Mouse (Mus musculus) limb, embryonic 13.5 days (tissue): ENCODE measurements around the gene Hephl1. TPM values are rescaled to one million over a fixed set of nuclear protein-coding genes. Genes with fewer than 3 reads are reported as not detected.

Experiments
- ATAC-seq: fragments of 200-750 bp; cut with Nextera tagmentation; 2 replicates; pipeline ENCODE4 v1.8.0; 2017; ENCODE audit warnings: low read depth, moderate number of reproducible peaks, moderate TSS enrichment; ENCODE audit not compliant: low FRiP score
- H3K27ac ChIP-seq: fragments of 300-500 bp; sonication (generic); 2 replicates; pipeline ENCODE4 v1.5.1; 2015; ENCODE audit warnings: inconsistent platforms, mild to moderate bottlenecking, moderate library complexity
- H3K27me3 ChIP-seq: fragments of 300-500 bp; sonication (generic); 2 replicates; pipeline ENCODE4 v1.6.1; 2015; ENCODE audit warnings: mild to moderate bottlenecking, inconsistent platforms
- H3K36me3 ChIP-seq: fragments of 300-500 bp; sonication (generic); 2 replicates; pipeline ENCODE4 v1.6.1; 2015; ENCODE audit warnings: inconsistent platforms, mild to moderate bottlenecking, moderate library complexity
- H3K4me1 ChIP-seq: fragments of 300-500 bp; sonication (generic); 2 replicates; pipeline ENCODE4 v1.6.1; 2015; ENCODE audit warnings: inconsistent platforms
- H3K4me2 ChIP-seq: fragments of 300-500 bp; sonication (generic); replicated peaks from 2 replicates; pipeline ENCODE4 v1.6.1; 2015; ENCODE audit warnings: inconsistent platforms, mild to moderate bottlenecking, moderate library complexity
- H3K4me3 ChIP-seq: fragments of 300-500 bp; sonication (generic); 2 replicates; pipeline ENCODE4 v1.5.1; 2015; ENCODE audit warnings: moderate library complexity, mild to moderate bottlenecking, inconsistent platforms
- H3K9ac ChIP-seq: fragments of 300-500 bp; sonication (generic); 2 replicates; pipeline ENCODE4 v1.6.1; 2015; ENCODE audit warnings: mild to moderate bottlenecking, inconsistent platforms
- H3K9me3 ChIP-seq: fragments of 300-500 bp; sonication (generic); 2 replicates; pipeline ENCODE4 v1.6.1; 2016; ENCODE audit warnings: inconsistent platforms
- WGBS: fragments of 180-500 bp; shearing (Covaris S2); methylation state at CpG from one replicate; pipeline ENCODE4 v1.1.7; 2015; 5-methylcytosine and 5-hydroxymethylcytosine counted together
- polyA plus RNA-seq: library from polyadenylated mRNA; unstranded; fragments of >200 nt; fragmentation: Nextera tagmentation; extraction: Ambion mirVana; gene quantifications from 2 replicates; pipeline ENCODE4 v1.2.1, GENCODE M21; 2015

The Hephl1 gene
- polyA plus RNA-seq, 1 experiment from 2014 or later, result not detected

DNA sequence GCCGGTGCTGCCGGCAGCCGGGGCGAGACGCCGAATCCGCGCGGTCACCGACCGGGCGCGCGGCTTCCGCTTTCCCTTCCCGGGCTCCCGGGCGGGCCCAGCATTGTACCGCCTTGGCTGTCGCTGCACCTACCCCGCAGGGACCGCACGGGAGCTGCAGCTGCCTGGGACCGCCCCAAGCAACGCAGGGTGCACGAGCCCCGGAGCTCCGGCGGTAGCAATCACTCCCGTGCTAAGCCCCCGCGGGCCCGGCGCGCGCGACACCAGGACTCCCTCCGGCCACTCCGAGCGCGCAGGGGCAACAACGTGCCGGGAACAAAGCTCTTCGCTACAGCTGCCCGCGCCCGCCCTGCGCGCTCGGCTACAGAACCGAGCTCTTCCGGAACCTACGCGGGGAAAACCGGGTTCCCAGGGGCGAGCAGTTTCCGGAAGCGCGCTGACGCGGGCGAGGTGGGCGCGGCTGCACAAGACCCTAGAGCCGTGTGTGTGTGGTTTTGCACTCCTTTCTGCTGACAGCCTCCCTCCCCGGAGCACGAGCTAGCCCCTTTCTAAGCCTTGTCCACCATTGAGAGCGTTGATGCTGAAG lies 66.7 kb downstream of the Hephl1 start, which contains the start of gene Panx1:
Gene Panx1 (minus strand): TSS at position 395 of the 586 bp plus-strand sequence.
- peak within 1 kb of the TSS; percentile 89 for H3K9ac ChIP-seq
- peak within 1 kb of the TSS; percentile 85 for H3K4me3 ChIP-seq
- WGBS, result under 1% methylated on average over 62 of the region's 68 CpGs
- peaks cover 21% of the 10 kb centered on the region for H3K4me1 ChIP-seq
- H3K9me3 ChIP-seq, result no peaks in the 10 kb centered on the region
- no peaks in the 10 kb centered on the region for H3K27me3 ChIP-seq
- ATAC-seq, result peak; percentile 89
- no peaks in the 10 kb centered on the region; the same call in 1 of the 2 replicates for H3K36me3 ChIP-seq
- H3K27ac ChIP-seq, result peak within 1 kb of the TSS; percentile 81
- peak within 1 kb of the TSS; percentile 78 for H3K4me2 ChIP-seq

DNA sequence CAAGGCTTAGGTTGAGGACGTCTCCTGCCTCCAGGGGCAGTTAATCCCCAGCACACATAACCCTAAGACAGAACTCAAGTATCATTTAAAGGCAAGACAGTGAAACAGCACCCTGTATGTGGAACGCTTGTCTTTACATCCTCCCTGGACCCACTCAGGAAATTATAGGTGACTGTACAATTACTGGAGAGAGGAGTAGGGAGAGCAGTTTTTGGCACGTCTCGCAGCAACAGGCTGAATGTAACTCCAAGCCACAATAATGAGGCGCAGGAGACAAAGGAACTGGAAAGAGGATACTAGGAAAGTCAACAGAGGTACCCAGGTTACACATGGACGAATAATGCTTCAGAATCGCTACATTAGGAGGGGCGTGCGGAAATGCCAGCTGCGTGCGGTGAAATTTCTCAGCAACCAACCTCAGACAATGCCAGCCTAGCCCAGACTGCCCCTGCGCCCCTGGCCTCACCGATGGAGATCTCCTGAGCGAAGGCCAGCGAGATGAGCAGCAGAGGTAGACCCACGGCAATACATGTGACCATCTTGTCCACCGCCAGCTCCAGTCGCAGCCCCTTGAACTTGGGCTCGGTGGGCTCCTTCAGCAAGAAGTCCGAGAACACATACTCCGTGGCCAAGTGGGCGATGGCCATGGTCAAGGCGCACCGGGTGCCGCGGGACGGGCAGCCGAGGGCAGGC lies 67.4 kb downstream of the Hephl1 start:
- peak overlapping the region; percentile 78 for H3K4me2 ChIP-seq
- H3K4me3 ChIP-seq, result peak overlapping the region; percentile 85
- H3K4me1 ChIP-seq, result peaks cover 21% of the 10 kb centered on the region
- H3K36me3 ChIP-seq, result no peaks in the 10 kb centered on the region; the same call in 1 of the 2 replicates
- no peaks in the 10 kb centered on the region for H3K27me3 ChIP-seq
- H3K27ac ChIP-seq, result peak overlapping the region; percentile 81; the same call in 1 of the 2 replicates
- peak overlapping the region; percentile 89 for H3K9ac ChIP-seq
- ATAC-seq, result no peak; the same call in 1 of the 2 replicates
- WGBS, result under 1% methylated on average over 28 of the region's 28 CpGs
- H3K9me3 ChIP-seq, result no peaks in the 10 kb centered on the region

GRCm38 (mm10) chr9:15041556-15041955 lies 70.4 kb downstream of the Hephl1 start:
- Histone ChIP-seq H3K27me3 (no peaks in the 10 kb centered on the region), H3K9ac (no peak overlapping the region), H3K36me3 (no peaks in the 10 kb centered on the region; the same call in 1 of the 2 replicates), H3K4me2 (no peak overlapping the region), H3K4me1 (peaks cover 24% of the 10 kb centered on the region), H3K4me3 (no peak overlapping the region), H3K27ac (no peak overlapping the region), H3K9me3 (no peaks in the 10 kb centered on the region)
- no peak for ATAC-seq
- 88% methylated on average over 11 of the region's 11 CpGs for WGBS

- Histone ChIP-seq H3K4me1 (peaks cover 19% of the 10 kb centered on the region), H3K36me3 (no peaks in the 10 kb centered on the region; the same call in 1 of the 2 replicates), H3K27me3 (no peaks in the 10 kb centered on the region), H3K4me3 (no peak overlapping the region), H3K27ac (no peak overlapping the region), H3K9me3 (no peaks in the 10 kb centered on the region), H3K4me2 (no peak overlapping the region), H3K9ac (no peak overlapping the region)
- ATAC-seq, result no peak
- WGBS, result 91% methylated on average over 5 of the region's 5 CpGs
Observed at GRCm38 (mm10) chr9:15039848-15040247, 72.1 kb downstream of the Hephl1 start.

DNA sequence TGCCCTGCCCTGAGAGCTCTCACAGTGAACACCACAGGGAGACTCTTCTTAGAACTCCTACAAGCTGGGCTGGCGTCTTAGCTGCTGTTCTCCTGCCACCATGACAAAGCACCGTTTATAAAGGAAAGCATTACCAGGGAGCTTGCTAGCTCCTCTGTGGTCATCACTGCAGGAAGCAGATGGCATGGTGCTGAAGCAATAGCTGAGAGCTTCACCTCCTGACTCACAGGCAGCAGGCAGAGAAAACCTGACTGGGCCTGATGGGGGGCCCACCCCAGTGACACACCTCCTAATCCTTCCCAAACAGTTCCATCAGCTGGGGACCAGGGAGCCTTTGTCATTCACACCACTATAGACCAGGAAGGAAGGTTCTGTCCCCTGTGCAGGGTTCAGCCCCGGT lies 74.2 kb downstream of the Hephl1 start:
- no peaks in the 10 kb centered on the region for H3K27me3 ChIP-seq
- H3K4me1 ChIP-seq, result peaks cover 3% of the 10 kb centered on the region
- H3K9ac ChIP-seq, result no peak overlapping the region
- no peak overlapping the region for H3K4me2 ChIP-seq
- WGBS, result 65% methylated on average over 3 of the region's 3 CpGs
- no peak for ATAC-seq
- peaks cover 4% of the 10 kb centered on the region for H3K36me3 ChIP-seq
- no peaks in the 10 kb centered on the region for H3K9me3 ChIP-seq
- no peak overlapping the region for H3K4me3 ChIP-seq
- no peak overlapping the region for H3K27ac ChIP-seq

DNA sequence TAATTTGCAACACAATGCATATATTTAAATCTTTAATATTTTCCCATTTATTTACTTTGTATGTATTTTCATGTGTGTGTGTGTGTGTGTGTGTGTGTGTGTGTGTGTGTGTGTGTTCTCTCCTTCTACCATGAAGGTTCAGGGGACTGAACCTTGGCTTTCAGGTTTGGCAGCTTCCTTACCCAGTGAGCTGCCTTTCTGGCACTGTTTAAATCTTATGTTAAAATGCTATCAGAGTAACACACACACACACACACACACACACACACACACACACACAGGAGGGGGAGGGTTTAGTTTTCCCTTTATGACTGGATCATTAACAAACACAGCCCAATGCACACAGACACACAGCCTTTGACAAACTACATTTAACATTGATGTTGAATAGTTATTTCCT lies 74.7 kb downstream of the Hephl1 start:
- Histone ChIP-seq H3K9ac (no peak overlapping the region), H3K9me3 (no peaks in the 10 kb centered on the region), H3K4me2 (no peak overlapping the region), H3K4me1 (peaks cover 3% of the 10 kb centered on the region), H3K4me3 (no peak overlapping the region), H3K27ac (no peak overlapping the region), H3K36me3 (peaks cover 9% of the 10 kb centered on the region), H3K27me3 (no peaks in the 10 kb centered on the region)
- ATAC-seq, result no peak

GRCm38 (mm10) chr9:15036807-15037206 lies 75.1 kb downstream of the Hephl1 start:
- ATAC-seq, result no peak
- no peaks in the 10 kb centered on the region for H3K27me3 ChIP-seq
- 69% methylated on average over 4 of the region's 4 CpGs for WGBS
- H3K9me3 ChIP-seq, result no peaks in the 10 kb centered on the region
- no peak overlapping the region for H3K27ac ChIP-seq
- H3K4me1 ChIP-seq, result peaks cover 3% of the 10 kb centered on the region
- peaks cover 9% of the 10 kb centered on the region for H3K36me3 ChIP-seq
- H3K9ac ChIP-seq, result no peak overlapping the region
- H3K4me3 ChIP-seq, result no peak overlapping the region
- H3K4me2 ChIP-seq, result no peak overlapping the region

DNA sequence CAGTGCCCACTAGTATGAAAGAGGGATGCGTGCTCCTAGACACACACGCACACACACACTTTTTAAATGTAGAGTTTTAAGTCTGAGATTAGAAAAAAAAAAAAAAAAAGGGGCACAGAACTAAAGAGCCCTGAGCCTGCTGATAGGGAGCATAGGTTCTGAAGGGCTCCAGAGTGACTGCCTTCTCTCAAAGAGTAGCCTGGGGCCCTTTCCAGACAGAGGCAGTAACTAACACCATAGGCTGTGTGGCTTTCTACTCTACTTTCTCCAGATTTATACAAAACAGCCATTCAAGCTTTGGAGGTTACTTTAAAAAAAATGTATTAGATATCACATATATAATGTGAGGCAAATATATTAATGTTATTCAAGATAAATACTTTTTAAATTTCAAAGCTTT lies 75.5 kb downstream of the Hephl1 start:
- Histone ChIP-seq H3K4me2 (no peak overlapping the region), H3K4me1 (peaks cover 3% of the 10 kb centered on the region), H3K9ac (no peak overlapping the region), H3K36me3 (peaks cover 9% of the 10 kb centered on the region), H3K4me3 (no peak overlapping the region), H3K9me3 (no peaks in the 10 kb centered on the region), H3K27ac (no peak overlapping the region), H3K27me3 (no peaks in the 10 kb centered on the region)
- 93% methylated on average over 2 of the region's 2 CpGs for WGBS
- ATAC-seq, result no peak

DNA sequence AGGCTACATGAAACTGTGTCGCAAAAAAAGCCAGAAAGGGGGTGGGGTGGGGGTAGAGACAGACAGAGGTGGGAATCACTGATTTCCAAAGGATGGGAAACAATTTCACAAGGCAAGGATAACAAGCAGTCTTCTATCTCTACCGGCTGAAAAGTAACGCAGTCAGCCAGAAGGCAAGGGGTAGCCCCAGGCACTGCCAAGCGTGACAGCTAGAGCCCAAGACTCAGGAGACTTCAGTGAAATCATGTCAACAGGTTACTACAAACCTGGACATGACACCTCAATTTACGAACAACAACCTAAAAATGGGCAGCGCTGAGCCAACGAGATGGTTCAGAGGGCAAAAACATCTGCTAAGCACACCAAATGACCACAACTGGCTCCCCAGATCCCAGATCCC lies 75.9 kb downstream of the Hephl1 start:
- no peak overlapping the region for H3K4me3 ChIP-seq
- no peaks in the 10 kb centered on the region for H3K9me3 ChIP-seq
- no peak overlapping the region for H3K4me2 ChIP-seq
- no peak for ATAC-seq
- 92% methylated on average over 7 of the region's 7 CpGs for WGBS
- H3K36me3 ChIP-seq, result peaks cover 9% of the 10 kb centered on the region; the same call in 1 of the 2 replicates
- no peak overlapping the region for H3K9ac ChIP-seq
- no peaks in the 10 kb centered on the region for H3K27me3 ChIP-seq
- H3K4me1 ChIP-seq, result peaks cover 3% of the 10 kb centered on the region
- H3K27ac ChIP-seq, result no peak overlapping the region

DNA sequence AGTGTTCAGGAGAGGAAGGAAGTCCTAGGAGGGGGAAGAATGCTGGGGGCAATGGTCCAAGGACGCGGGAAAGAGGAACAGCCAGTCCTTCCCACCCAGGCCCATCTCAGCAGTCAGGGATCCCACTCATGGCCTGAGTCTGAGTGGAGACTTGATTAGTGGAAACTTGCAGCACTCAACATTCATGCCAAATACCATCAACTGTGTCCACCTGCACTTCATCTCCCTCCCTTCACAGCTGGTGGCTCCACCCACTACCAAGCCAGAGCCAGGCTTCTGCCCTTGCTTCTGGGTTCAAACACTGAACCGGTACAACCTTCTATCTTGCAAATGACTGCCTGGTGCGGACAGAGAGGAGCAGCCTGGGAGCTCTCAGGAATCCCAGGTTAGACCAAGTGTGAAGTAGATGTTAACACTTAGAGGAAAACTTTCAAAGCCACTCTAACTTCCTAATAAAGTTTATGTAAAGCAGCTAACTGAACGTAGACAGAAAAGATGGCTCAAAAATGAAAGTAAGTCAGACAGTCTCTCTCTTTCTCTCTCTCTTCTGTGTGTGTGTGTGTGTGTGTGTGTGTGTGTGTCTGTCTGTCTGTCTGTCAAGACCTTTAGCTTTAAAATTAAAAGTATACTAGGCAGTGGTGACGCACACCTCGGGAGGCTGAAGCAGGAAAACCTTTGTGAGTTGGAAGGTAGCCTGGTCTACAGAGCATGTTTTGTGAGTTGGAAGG lies 77.2 kb downstream of the Hephl1 start:
- H3K27me3 ChIP-seq, result no peaks in the 10 kb centered on the region
- ATAC-seq, result no peak
- no peak overlapping the region for H3K27ac ChIP-seq
- no peak overlapping the region for H3K9ac ChIP-seq
- H3K4me1 ChIP-seq, result peaks cover 3% of the 10 kb centered on the region
- peaks cover 9% of the 10 kb centered on the region; the same call in 1 of the 2 replicates for H3K36me3 ChIP-seq
- no peak overlapping the region for H3K4me3 ChIP-seq
- H3K4me2 ChIP-seq, result no peak overlapping the region
- WGBS, result 84% methylated on average over 7 of the region's 7 CpGs
- H3K9me3 ChIP-seq, result no peaks in the 10 kb centered on the region

GRCm38 (mm10) chr9:15033568-15034160 lies 78.2 kb downstream of the Hephl1 start:
- H3K27me3 ChIP-seq, result no peaks in the 10 kb centered on the region
- H3K9me3 ChIP-seq, result no peaks in the 10 kb centered on the region
- no peak overlapping the region for H3K27ac ChIP-seq
- WGBS, result 69% methylated on average over 5 of the region's 5 CpGs
- no peak overlapping the region for H3K4me3 ChIP-seq
- peaks cover 9% of the 10 kb centered on the region; the same call in 1 of the 2 replicates for H3K36me3 ChIP-seq
- no peak for ATAC-seq
- H3K4me2 ChIP-seq, result no peak overlapping the region
- no peak overlapping the region for H3K9ac ChIP-seq
- H3K4me1 ChIP-seq, result peaks cover 3% of the 10 kb centered on the region

DNA sequence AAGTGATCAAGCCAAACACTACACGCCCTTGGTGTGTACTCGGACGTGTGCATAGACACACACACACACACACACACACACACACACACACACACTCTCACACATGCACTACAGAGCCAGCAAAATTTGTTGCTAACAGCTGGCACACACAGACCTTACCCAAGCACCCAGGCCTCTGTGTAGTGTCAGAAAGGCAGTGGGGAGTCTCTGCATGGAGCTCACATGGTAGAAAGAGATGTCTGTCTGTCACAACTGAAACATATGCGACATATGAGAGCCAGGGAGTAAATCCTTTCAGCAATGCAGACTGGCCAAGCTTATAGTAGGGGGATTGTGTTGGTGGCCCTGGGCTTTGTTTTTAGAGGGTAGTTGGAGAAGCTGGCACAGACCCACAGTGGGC lies 79.1 kb downstream of the Hephl1 start:
- Histone ChIP-seq H3K4me2 (no peak overlapping the region), H3K4me1 (peaks cover 3% of the 10 kb centered on the region), H3K9me3 (no peaks in the 10 kb centered on the region), H3K9ac (no peak overlapping the region), H3K27me3 (no peaks in the 10 kb centered on the region), H3K36me3 (peaks cover 9% of the 10 kb centered on the region; the same call in 1 of the 2 replicates), H3K27ac (no peak overlapping the region), H3K4me3 (no peak overlapping the region)
- ATAC-seq, result no peak
- WGBS, result 89% methylated on average over 4 of the region's 4 CpGs
